Mouse (Mus musculus) thymus, adult 18-20 months (tissue): ENCODE measurements around the gene Rgs11.

Source experiments
- DNase-seq, 2 experiments: peaks; one replicate each; pipeline ENCODE4 v3.0.0; 2022; ENCODE audit warnings: mixed read lengths in 2 of 2

Rgs11 gene

GRCm38 (mm10) chr17:26232863-26233262, 30.1 kb downstream of the Rgs11 start:
- no peak for DNase-seq

- DNase-seq: no peak
These were observed 31.6 kb downstream of the Rgs11 start for GRCm38 (mm10) chr17:26234386-26234785.

DNA sequence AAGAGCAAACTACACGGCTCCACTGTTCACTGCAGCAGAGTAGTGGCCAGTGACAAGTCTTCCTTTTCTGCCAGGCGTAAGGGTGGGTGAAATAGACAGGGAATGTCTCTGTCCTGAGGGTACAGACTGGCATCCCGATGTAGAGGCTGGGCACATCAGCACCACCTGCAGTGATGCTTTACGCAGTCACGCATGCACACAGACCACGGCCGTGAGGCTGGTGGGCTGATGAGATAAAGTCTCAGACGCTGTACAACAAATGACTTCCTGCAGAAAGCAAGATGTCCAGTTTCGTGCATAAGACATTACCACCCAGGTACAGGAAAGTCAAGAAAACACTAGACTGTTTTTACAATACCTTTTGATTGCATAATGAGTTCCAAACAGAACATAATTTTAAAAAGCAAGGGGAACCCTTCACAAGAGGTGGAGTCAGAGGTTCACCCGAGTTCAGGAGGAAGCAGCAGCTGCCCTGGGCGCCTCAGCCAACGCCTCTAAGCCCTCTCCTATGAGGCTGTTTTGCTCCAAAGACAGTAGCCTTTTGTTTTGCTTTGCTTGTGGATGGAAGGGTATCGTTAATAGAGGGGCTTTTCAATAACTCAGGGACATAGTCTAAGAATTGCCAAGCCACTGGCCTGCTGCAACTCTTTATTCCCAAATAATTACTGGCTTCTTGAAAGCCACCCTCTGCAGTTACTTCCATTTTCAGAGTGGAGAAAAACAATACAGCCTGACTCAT, 32.5 kb downstream of the Rgs11 start:
- DNase-seq: no peak

DNA sequence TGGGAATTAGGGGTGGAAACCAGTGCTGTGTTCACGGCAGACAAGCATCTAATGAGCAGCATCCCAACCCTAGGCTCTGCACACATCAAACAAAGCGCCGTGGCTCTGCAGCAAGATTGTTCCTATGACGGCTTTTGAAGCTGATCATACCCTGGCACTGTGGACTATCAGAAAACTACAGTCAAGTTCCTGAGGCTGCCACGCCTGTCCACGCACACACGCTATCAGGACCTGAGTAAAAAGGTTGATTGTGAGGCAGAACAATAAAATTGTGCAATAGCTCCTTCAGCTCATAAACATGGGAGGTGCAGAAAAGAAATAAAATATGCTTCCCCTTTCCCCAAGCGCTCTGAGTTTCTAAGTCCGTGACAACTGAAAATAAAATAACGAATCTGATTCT, 34.9 kb downstream of the Rgs11 start:
- no peak for DNase-seq

DNA sequence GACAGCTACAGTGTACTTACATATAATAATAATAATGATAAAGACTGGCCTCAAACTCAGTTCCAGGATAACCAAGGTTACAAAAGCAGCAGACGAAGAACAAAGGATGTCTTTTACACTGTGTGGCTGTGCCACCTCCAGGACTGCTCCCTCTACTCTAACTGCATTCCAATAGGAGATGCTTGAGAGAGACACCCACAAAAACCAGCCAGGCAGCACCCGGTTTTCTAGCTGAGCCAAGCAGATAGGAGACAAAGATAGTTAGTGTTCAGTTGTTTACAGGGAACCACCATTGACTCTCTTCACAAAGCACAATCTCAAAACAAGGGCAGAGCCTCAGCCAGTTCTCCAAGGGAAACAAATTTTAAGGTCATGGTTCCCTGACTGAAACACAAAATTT, 36.8 kb downstream of the Rgs11 start:
- no peak for DNase-seq

DNA sequence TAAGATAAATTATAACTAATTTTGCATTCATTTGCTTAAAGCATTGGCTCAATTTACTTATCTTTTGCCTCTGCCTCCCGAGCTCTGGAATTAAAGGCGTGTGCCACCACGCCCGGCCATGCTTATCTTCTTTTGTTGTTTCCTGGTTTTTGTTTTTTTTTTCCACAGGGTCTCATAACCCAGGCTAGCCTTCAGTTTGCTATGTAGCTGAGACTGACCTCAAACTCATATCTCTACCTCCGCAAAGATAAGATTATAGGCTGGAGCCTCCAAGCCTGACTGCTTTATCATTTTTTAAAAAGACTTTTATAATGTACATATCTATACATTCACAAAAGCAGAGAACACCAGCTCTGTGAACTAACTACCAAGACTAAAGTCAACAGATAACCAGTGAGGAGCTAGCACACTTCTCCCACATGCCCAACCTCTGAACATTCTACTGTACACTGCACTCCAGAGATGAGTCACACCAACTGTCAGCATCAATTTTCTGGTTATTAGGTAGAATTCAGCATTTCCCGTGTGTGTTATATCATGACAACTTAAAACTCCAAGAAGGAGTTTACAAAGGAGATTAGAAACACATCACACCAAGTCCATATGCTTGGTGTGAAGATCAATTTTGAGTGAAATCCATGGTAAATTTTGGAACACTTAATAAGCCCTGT, 37.5 kb downstream of the Rgs11 start:
- DNase-seq: no peak

- DNase-seq: no peak
These were observed 38.2 kb downstream of the Rgs11 start for GRCm38 (mm10) chr17:26240990-26241389.

- peak in 1 of 2 experiments; percentile 50 for DNase-seq
These were observed 40.8 kb downstream of the Rgs11 start for GRCm38 (mm10) chr17:26243471-26244100.

GRCm38 (mm10) chr17:26244101-26244841, 41.5 kb downstream of the Rgs11 start, which contains the start of gene Fam234a:
Gene Fam234a, minus strand, starts transcription at chr17:26244242.
- peak; percentile 79 to 86 for DNase-seq

- no peak for DNase-seq
These were observed 49.3 kb downstream of the Rgs11 start for GRCm38 (mm10) chr17:26251886-26252538.

DNA sequence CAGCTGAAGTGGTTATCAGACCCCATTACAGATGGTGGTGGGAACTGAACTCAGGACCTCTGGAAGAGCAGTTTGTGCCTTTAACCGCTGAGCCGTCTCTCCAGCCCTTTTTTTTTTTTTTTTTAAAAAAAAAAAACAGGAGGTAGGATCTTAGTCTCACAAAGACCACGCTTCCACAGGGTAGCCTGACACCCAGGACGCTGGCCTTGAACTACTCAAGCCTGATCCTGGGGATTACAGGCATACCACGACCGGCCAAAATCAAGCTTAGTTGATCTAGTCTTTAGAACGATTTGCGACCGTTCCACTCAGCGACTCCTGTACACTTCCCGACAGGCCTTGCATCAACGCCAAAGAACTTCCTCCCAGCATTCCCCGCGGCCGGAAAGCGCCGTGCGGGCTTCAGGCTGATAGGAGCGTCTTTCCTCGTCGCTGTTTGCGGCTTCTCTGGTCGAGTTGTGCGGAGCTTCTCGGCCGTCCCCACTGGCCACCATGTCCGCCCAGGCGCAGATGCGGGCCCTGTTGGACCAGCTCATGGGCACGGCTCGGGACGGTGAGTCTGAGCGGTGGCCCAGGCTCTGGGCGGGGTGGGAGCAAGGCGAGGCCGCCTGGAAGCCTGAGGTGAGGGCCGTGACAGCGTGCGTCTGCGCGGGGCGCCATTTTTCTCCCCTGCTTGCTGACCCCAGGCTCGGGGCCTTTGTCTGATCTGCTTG, 49.9 kb downstream of the Rgs11 start, which contains the start of gene Luc7l:
Gene Luc7l (plus strand): TSS at position 358 of the 713 bp plus-strand sequence.
- DNase-seq: peak; percentile 87 to 89

GRCm38 (mm10) chr17:26253399-26253798, 50.6 kb downstream of the Rgs11 start:
- DNase-seq: no peak

DNA sequence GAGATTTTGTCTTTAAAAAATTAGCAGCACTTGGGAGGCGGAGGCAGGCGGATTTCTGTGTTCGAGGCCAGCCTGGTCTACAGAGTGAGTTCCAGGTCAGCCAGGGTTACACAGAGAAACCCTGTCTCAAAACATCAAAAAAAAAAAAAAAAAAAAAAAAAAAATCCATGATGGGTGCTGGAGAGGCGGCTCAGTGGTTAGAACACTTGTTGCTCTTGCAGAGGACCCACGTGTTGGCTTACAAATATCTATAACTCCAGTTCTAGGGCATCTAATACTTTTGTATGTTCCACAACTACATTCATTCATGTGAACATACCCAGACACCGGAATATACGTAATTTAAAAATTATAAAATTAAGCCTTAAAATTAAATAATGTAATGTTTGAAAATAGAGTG, 52.6 kb downstream of the Rgs11 start:
- DNase-seq: no peak
